Mouse (Mus musculus) C2C12 (cell line): ENCODE data around the gene Bahcc1.

Experiments
- CEBPB ChIP-seq: IDR thresholded peaks from one replicate; pipeline ENCODE4 v1.6.1; 2011; ENCODE audit warnings: low read depth, mild to moderate bottlenecking, control low read depth, moderate library complexity
- CTCF ChIP-seq: IDR thresholded peaks from one replicate; pipeline ENCODE4 v1.5.1; 2011; ENCODE audit not compliant: control insufficient read depth, insufficient read depth, insufficient read length
- FOSL1 ChIP-seq: IDR thresholded peaks from one replicate; pipeline ENCODE4 v1.8.0; 2011; ENCODE audit warnings: mild to moderate bottlenecking, low read length; ENCODE audit not compliant: poor library complexity, insufficient read depth, severe bottlenecking
- MAX ChIP-seq: IDR thresholded peaks from one replicate; pipeline ENCODE4 v1.6.1; 2011; ENCODE audit warnings: mild to moderate bottlenecking, control low read depth
- MYOD1 ChIP-seq: IDR thresholded peaks from one replicate; pipeline ENCODE4 v1.6.1; 2011; ENCODE audit warnings: low read depth; ENCODE audit not compliant: control insufficient read depth, insufficient read length
- MYOG ChIP-seq: IDR thresholded peaks from one replicate; pipeline ENCODE4 v1.6.1; 2011; ENCODE audit not compliant: control insufficient read depth, insufficient read length; ENCODE audit errors: extremely low read depth
- USF1 ChIP-seq: IDR thresholded peaks from one replicate; pipeline ENCODE4 v1.6.1; 2011; ENCODE audit warnings: low read depth, mild to moderate bottlenecking, control low read depth, moderate library complexity

GRCm38 (mm10) chr11:120317456-120317855 lies 84.7 kb downstream of the Bahcc1 start:
- TF ChIP-seq CTCF (no peak), MAX (no peak), CEBPB (no peak), USF1 (no peak), MYOG (no peak), MYOD1 (no peak), FOSL1 (no peak)
